Mouse (Mus musculus): ENCODE measurements around the gene Ube2s. TPM values are rescaled to one million over a fixed set of nuclear protein-coding genes. Genes with fewer than 3 reads are reported as not detected.
A peak's percentile ranks its signal among the peaks of the same experiment; 100 is the strongest.

The Ube2s gene
- polyA plus RNA-seq, 1 experiment from 2014 or later = 372 TPM

- under 1% methylated on average over 13 of the region's 13 CpGs for WGBS
- H3K27me3 ChIP-seq (ENCODE audit: control insufficient read depth, insufficient read depth, low read depth, low read length) = peaks cover 43% of the 10 kb centered on the region
- peaks cover 17% of the 10 kb centered on the region for H3K4me1 ChIP-seq (replicated peaks; ENCODE audit: control insufficient read depth, insufficient read depth, low read length)
- H3K9me3 ChIP-seq (ENCODE audit: control insufficient read depth, low read length) = no peaks in the 10 kb centered on the region; the same call in 1 of the 2 replicates
- ATAC-seq (ENCODE audit: low read depth) = peak; percentile 86
- H3K36me3 ChIP-seq (ENCODE audit: control insufficient read depth, insufficient read depth, low read length) = no peaks in the 10 kb centered on the region
- peak overlapping the region; percentile 82 for H3K4me2 ChIP-seq (ENCODE audit: low read depth, low read length)
- peak overlapping the region; percentile 48 for H3K4me3 ChIP-seq (ENCODE audit: low read length)
- H3K9ac ChIP-seq (ENCODE audit: low read length) = peak overlapping the region; percentile 49
- no peak overlapping the region for H3K27ac ChIP-seq (ENCODE audit: low read length)
Observed at GRCm38 (mm10) chr7:4844917-4845309, 32.5 kb upstream of the Ube2s start.

- Histone ChIP-seq H3K36me3 (ENCODE audit: control insufficient read depth, insufficient read depth, low read length) (no peaks in the 10 kb centered on the region), H3K9me3 (ENCODE audit: control insufficient read depth, low read length) (no peaks in the 10 kb centered on the region; the same call in 1 of the 2 replicates), H3K27ac (ENCODE audit: low read length) (no peak within 1 kb of the TSS), H3K9ac (ENCODE audit: low read length) (peak within 1 kb of the TSS; percentile 49), H3K27me3 (ENCODE audit: control insufficient read depth, insufficient read depth, low read depth, low read length) (peaks cover 43% of the 10 kb centered on the region), H3K4me1 (replicated peaks; ENCODE audit: control insufficient read depth, insufficient read depth, low read length) (peaks cover 17% of the 10 kb centered on the region), H3K4me2 (ENCODE audit: low read depth, low read length) (peak within 1 kb of the TSS; percentile 82), H3K4me3 (ENCODE audit: low read length) (peak within 1 kb of the TSS; percentile 48)
- WGBS = 1% methylated on average over 40 of the region's 41 CpGs
- ATAC-seq (ENCODE audit: low read depth) = peak; percentile 49
Observed at GRCm38 (mm10) chr7:4844245-4844916, 32.0 kb upstream of the Ube2s start, which contains the start of gene Shisa7. TSS of gene Shisa7 (minus strand) at chr7:4844696.

- H3K36me3 ChIP-seq (ENCODE audit: control insufficient read depth, insufficient read depth, low read length) = no peaks in the 10 kb centered on the region
- peaks cover 43% of the 10 kb centered on the region for H3K27me3 ChIP-seq (ENCODE audit: control insufficient read depth, insufficient read depth, low read depth, low read length)
- H3K4me1 ChIP-seq (replicated peaks; ENCODE audit: control insufficient read depth, insufficient read depth, low read length) = peaks cover 17% of the 10 kb centered on the region
- H3K9me3 ChIP-seq (ENCODE audit: control insufficient read depth, low read length) = no peaks in the 10 kb centered on the region; the same call in 1 of the 2 replicates
- peak; percentile 21; the same call in 1 of the 2 replicates for ATAC-seq (ENCODE audit: low read depth)
- H3K4me3 ChIP-seq (ENCODE audit: low read length) = peak overlapping the region; percentile 48
- H3K4me2 ChIP-seq (ENCODE audit: low read depth, low read length) = peak overlapping the region; percentile 82
- H3K9ac ChIP-seq (ENCODE audit: low read length) = no peak overlapping the region
- no peak overlapping the region for H3K27ac ChIP-seq (ENCODE audit: low read length)
- under 1% methylated on average over 34 of the region's 34 CpGs for WGBS
Observed at GRCm38 (mm10) chr7:4843604-4844244, 31.3 kb upstream of the Ube2s start.

- 0 out of 2 replicates have a peak overlapping the region, but pooled peaks have one; percentile 8 for H3K4me3 ChIP-seq (ENCODE audit: low read length)
- H3K27ac ChIP-seq (ENCODE audit: low read length) = no peak overlapping the region
- 2% methylated on average over 16 of the region's 16 CpGs for WGBS
- peak overlapping the region; percentile 32 for H3K4me2 ChIP-seq (ENCODE audit: low read depth, low read length)
- no peaks in the 10 kb centered on the region for H3K36me3 ChIP-seq (ENCODE audit: control insufficient read depth, insufficient read depth, low read length)
- H3K9ac ChIP-seq (ENCODE audit: low read length) = no peak overlapping the region
- ATAC-seq (ENCODE audit: low read depth) = peak; percentile 63; the same call in 1 of the 2 replicates
- peaks cover 43% of the 10 kb centered on the region for H3K27me3 ChIP-seq (ENCODE audit: control insufficient read depth, insufficient read depth, low read depth, low read length)
- H3K4me1 ChIP-seq (replicated peaks; ENCODE audit: control insufficient read depth, insufficient read depth, low read length) = peaks cover 21% of the 10 kb centered on the region
- H3K9me3 ChIP-seq (ENCODE audit: control insufficient read depth, low read length) = no peaks in the 10 kb centered on the region; the same call in 1 of the 2 replicates
Observed at GRCm38 (mm10) chr7:4842634-4843131, 30.3 kb upstream of the Ube2s start.

GRCm38 (mm10) chr7:4842077-4842476, 29.7 kb upstream of the Ube2s start:
- H3K9me3 ChIP-seq (ENCODE audit: control insufficient read depth, low read length) = no peaks in the 10 kb centered on the region; the same call in 1 of the 2 replicates
- H3K27ac ChIP-seq (ENCODE audit: low read length) = no peak overlapping the region
- no peak overlapping the region for H3K4me2 ChIP-seq (ENCODE audit: low read depth, low read length)
- peaks cover 22% of the 10 kb centered on the region for H3K4me1 ChIP-seq (replicated peaks; ENCODE audit: control insufficient read depth, insufficient read depth, low read length)
- no peak overlapping the region for H3K4me3 ChIP-seq (ENCODE audit: low read length)
- peaks cover 49% of the 10 kb centered on the region for H3K27me3 ChIP-seq (ENCODE audit: control insufficient read depth, insufficient read depth, low read depth, low read length)
- no peaks in the 10 kb centered on the region for H3K36me3 ChIP-seq (ENCODE audit: control insufficient read depth, insufficient read depth, low read length)
- no peak overlapping the region for H3K9ac ChIP-seq (ENCODE audit: low read length)
- 44% methylated on average over 5 of the region's 5 CpGs for WGBS
- ATAC-seq (ENCODE audit: low read depth) = no peak

- no peak for ATAC-seq (ENCODE audit: low read depth)
- Histone ChIP-seq H3K27ac (ENCODE audit: low read length) (no peak overlapping the region), H3K9ac (ENCODE audit: low read length) (no peak overlapping the region), H3K4me3 (ENCODE audit: low read length) (no peak overlapping the region), H3K4me1 (replicated peaks; ENCODE audit: control insufficient read depth, insufficient read depth, low read length) (peaks cover 13% of the 10 kb centered on the region), H3K36me3 (ENCODE audit: control insufficient read depth, insufficient read depth, low read length) (no peaks in the 10 kb centered on the region), H3K27me3 (ENCODE audit: control insufficient read depth, insufficient read depth, low read depth, low read length) (peaks cover 51% of the 10 kb centered on the region), H3K9me3 (ENCODE audit: control insufficient read depth, low read length) (no peaks in the 10 kb centered on the region), H3K4me2 (ENCODE audit: low read depth, low read length) (no peak overlapping the region)
- 0% methylated on average over 1 of the region's 1 CpGs for WGBS
Observed at GRCm38 (mm10) chr7:4837639-4838038, 25.2 kb upstream of the Ube2s start.

GRCm38 (mm10) chr7:4836351-4836792, 24.0 kb upstream of the Ube2s start:
- no peaks in the 10 kb centered on the region for H3K36me3 ChIP-seq (ENCODE audit: control insufficient read depth, insufficient read depth, low read length)
- ATAC-seq (ENCODE audit: low read depth) = peak; percentile 88
- no peaks in the 10 kb centered on the region for H3K9me3 ChIP-seq (ENCODE audit: control insufficient read depth, low read length)
- H3K4me1 ChIP-seq (replicated peaks; ENCODE audit: control insufficient read depth, insufficient read depth, low read length) = peaks cover 10% of the 10 kb centered on the region
- H3K27ac ChIP-seq (ENCODE audit: low read length) = peak overlapping the region; percentile 83
- peak overlapping the region; percentile 73 for H3K9ac ChIP-seq (ENCODE audit: low read length)
- WGBS = under 1% methylated on average over 51 of the region's 51 CpGs
- H3K4me3 ChIP-seq (ENCODE audit: low read length) = peak overlapping the region; percentile 55
- H3K27me3 ChIP-seq (ENCODE audit: control insufficient read depth, insufficient read depth, low read depth, low read length) = peaks cover 39% of the 10 kb centered on the region
- H3K4me2 ChIP-seq (ENCODE audit: low read depth, low read length) = peak overlapping the region; percentile 81

GRCm38 (mm10) chr7:4835631-4836327, 23.4 kb upstream of the Ube2s start:
- no peaks in the 10 kb centered on the region for H3K9me3 ChIP-seq (ENCODE audit: control insufficient read depth, low read length)
- H3K27ac ChIP-seq (ENCODE audit: low read length) = peak overlapping the region; percentile 83
- H3K4me1 ChIP-seq (replicated peaks; ENCODE audit: control insufficient read depth, insufficient read depth, low read length) = peaks cover 10% of the 10 kb centered on the region
- H3K36me3 ChIP-seq (ENCODE audit: control insufficient read depth, insufficient read depth, low read length) = no peaks in the 10 kb centered on the region
- H3K27me3 ChIP-seq (ENCODE audit: control insufficient read depth, insufficient read depth, low read depth, low read length) = peaks cover 38% of the 10 kb centered on the region
- H3K9ac ChIP-seq (ENCODE audit: low read length) = peak overlapping the region; percentile 73
- 4% methylated on average over 29 of the region's 34 CpGs for WGBS
- H3K4me3 ChIP-seq (ENCODE audit: low read length) = peak overlapping the region; percentile 55
- H3K4me2 ChIP-seq (ENCODE audit: low read depth, low read length) = peak overlapping the region; percentile 81
- peak; percentile 26; the same call in 1 of the 2 replicates for ATAC-seq (ENCODE audit: low read depth)
